Comparison of ENCODE assay signal across 22 mouse cellular contexts in the genomic region with DNA sequence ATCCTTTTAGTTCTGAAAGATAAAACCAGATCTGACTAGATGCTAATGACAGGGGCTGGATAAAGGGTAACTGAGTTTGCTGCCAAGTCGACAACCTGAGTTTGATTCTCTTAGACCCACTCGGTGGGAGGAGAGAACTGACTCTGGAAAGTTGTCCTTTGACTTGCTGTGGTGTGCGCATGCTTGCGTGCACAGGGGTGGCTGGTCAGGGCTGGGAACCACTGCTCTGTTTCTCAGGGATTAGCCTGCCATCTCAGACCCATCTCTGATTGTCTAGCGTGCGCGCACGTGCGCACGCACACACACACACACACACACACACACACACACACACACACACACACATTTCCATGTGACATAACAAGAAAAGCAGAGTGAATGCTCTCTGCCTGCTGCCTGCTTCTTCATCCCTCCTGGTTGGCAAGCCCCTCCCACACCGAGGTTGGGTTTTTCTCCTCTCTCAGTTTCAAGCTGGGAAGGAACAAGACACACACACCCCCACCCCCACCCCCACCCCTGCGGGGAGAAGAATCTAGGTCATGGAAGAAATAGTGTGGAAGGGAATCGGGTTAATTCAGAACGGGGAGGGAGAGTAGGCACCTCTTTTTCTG. TPM values are rescaled to one million over a fixed set of nuclear protein-coding genes. Genes with fewer than 3 reads are reported as not detected.
A peak's percentile ranks its signal among the peaks of the same experiment; 100 is the strongest.
DNase-seq lines count a peak whose midpoint lies in the region; ATAC-seq and TF ChIP-seq lines count a peak whose summit lies in the region.
"Had no signal": no experiment of that assay in that cellular context is flagged by ENCODE, and none has a peak within 500 bp of the region (broad histone marks: within the 10 kb centered on the region; RNA-seq: fewer than 3 reads in every experiment).

No protein-coding gene starts in this region.

- ATAC-seq in kidney, embryonic 14.5 days (ENCODE audit: low FRiP score, low TSS enrichment) = no peak
- ATAC-seq: CD4-positive, CD25-positive, alpha-beta regulatory T cell, adult 4 months; forebrain, embryonic 14.5 days; inflammation-experienced regulatory T-cells, adult 6 months; Patski had no signal

- H3K36me3 ChIP-seq in kidney, adult 2 months (ENCODE audit: control insufficient read depth, insufficient read depth, low read length) = no peaks in the 10 kb centered on the region
- H3K36me3 ChIP-seq in kidney, embryonic 14.5 days (ENCODE audit: control insufficient read depth, insufficient read depth, low read length) = no peaks in the 10 kb centered on the region
- H3K36me3 ChIP-seq: limb, embryonic 10.5 days; neural tube, embryonic 15.5 days had no signal

- TF ChIP-seq CTCF in kidney, adult 2 months (conservative IDR thresholded peaks at IDR 0.05; ENCODE audit: insufficient read depth, insufficient read length, low read depth, low read length) = no peak

- no peaks in the 10 kb centered on the region for H3K27me3 ChIP-seq in kidney, adult 2 months (replicated peaks; ENCODE audit: control insufficient read depth, insufficient read depth, low read length)
- H3K27me3 ChIP-seq in kidney, embryonic 14.5 days (ENCODE audit: control insufficient read depth, insufficient read depth, low read length) = no peaks in the 10 kb centered on the region
- H3K27me3 ChIP-seq: Patski had no signal

- WGBS in kidney, adult 2 months = 65% methylated on average over 14 of the region's 14 CpGs
- 78% methylated on average over 14 of the region's 14 CpGs for WGBS in kidney, embryonic 14.5 days

- H3K4me1 ChIP-seq in kidney, adult 2 months (ENCODE audit: control insufficient read depth, insufficient read depth, low read length) = no peaks in the 10 kb centered on the region
- H3K4me1 ChIP-seq in kidney, embryonic 14.5 days (ENCODE audit: control insufficient read depth, insufficient read depth, low read length) = no peaks in the 10 kb centered on the region
- H3K4me1 ChIP-seq: neural tube, embryonic 15.5 days had no signal

- H3K4me3 ChIP-seq in kidney, adult 2 months (ENCODE audit: insufficient read depth, low read depth, low read length) = no peak overlapping the region
- H3K4me3 ChIP-seq in kidney, embryonic 14.5 days (ENCODE audit: low read length) = no peak overlapping the region
- H3K4me3 ChIP-seq: limb, embryonic 10.5 days; neural tube, embryonic 15.5 days had no signal

- no peak overlapping the region for H3K9ac ChIP-seq in kidney, embryonic 14.5 days (ENCODE audit: low read depth, low read length)
- H3K9ac ChIP-seq: neural tube, embryonic 15.5 days had no signal

- no peaks in the 10 kb centered on the region for H3K9me3 ChIP-seq in kidney, embryonic 14.5 days (ENCODE audit: control insufficient read depth, low read length)
- H3K9me3 ChIP-seq: limb, embryonic 10.5 days; neural tube, embryonic 15.5 days had no signal

- no peak overlapping the region for H3K4me2 ChIP-seq in kidney, embryonic 14.5 days (replicated peaks; ENCODE audit: low read depth, low read length)
- H3K4me2 ChIP-seq: liver, embryonic 11.5 days; neural tube, embryonic 15.5 days had no signal

- no peak overlapping the region for H3K27ac ChIP-seq in kidney, adult 2 months (ENCODE audit: insufficient read depth, low read depth, low read length)
- no peak overlapping the region for H3K27ac ChIP-seq in kidney, embryonic 14.5 days (ENCODE audit: low read depth, low read length)
- H3K27ac ChIP-seq: limb, embryonic 10.5 days; neural tube, embryonic 15.5 days had no signal

- DNase-seq in cerebellum, adult 18-20 months = peak; percentile 21 to 29
- no peak for DNase-seq in cerebellum, adult 8-10 months
- DNase-seq in frontal cortex, postnatal 10 days (ENCODE audit: low spot score in 2 of 2) = peak; percentile 35 to 36
- DNase-seq in frontal cortex, postnatal 14 days (ENCODE audit: low spot score in 2 of 2) = no peak
- DNase-seq in right cerebral cortex, adult 2 months (ENCODE audit: low spot score in 2 of 2) = peak; percentile 25 to 61
- DNase-seq in right cerebral cortex, postnatal 14 days = no peak
- DNase-seq in kidney, adult 2 months = no peak
- DNase-seq: heart, adult 11 months; heart, postnatal 4 days; kidney, adult 9 months; kidney, postnatal 4 days; lung, adult 2 months; lung, postnatal 36 days; thymus, postnatal 14 days had no signal

- no peak for TF ChIP-seq POLR2A in kidney, adult 2 months (IDR thresholded peaks at IDR 0.05; ENCODE audit: low read depth, low read length)

RNA-seq across cellular contexts. Expression of gene Oas2, which starts 15.2 kb away (rescaled TPM):
- polyA plus RNA-seq in kidney, adult 2 months (2012; rRNA removed) = 3.5 and 5.5 TPM in 2 replicates
- 0.19 and 0.37 TPM in 2 replicates for polyA plus RNA-seq in kidney, embryonic 14.5 days (2014; fragmentation: Nextera tagmentation; extraction: Ambion mirVana)
- polyA plus RNA-seq: limb, embryonic 10.5 days; Patski had no signal

RNA-seq across cellular contexts. Expression of gene Dtx1, which starts 22.8 kb away (rescaled TPM):
- 1.5 and 4.4 TPM in 2 replicates for polyA plus RNA-seq in kidney, adult 2 months (2012; rRNA removed)
- polyA plus RNA-seq in kidney, embryonic 14.5 days (2014; fragmentation: Nextera tagmentation; extraction: Ambion mirVana) = 7.3 and 10.1 TPM in 2 replicates

RNA-seq across cellular contexts. Expression of gene Oas3, which starts 43.0 kb away (rescaled TPM):
- polyA plus RNA-seq in kidney, adult 2 months (2012; rRNA removed) = 0.38 and 2.3 TPM in 2 replicates
- polyA plus RNA-seq in kidney, embryonic 14.5 days (2014; fragmentation: Nextera tagmentation; extraction: Ambion mirVana) = not detected in 2 replicates

Comparison
In these comparisons a context has a peak if more than half of its experiments do, and no peak if none do; other contexts are left out.
1. DNase-seq: peak in cerebellum, adult 18-20 months (2 of 2), frontal cortex, postnatal 10 days (2 of 2) and right cerebral cortex, adult 2 months (2 of 2); none in cerebellum, adult 8-10 months (single experiment), frontal cortex, postnatal 14 days (0 of 2), right cerebral cortex, postnatal 14 days (single experiment) and kidney, adult 2 months (single experiment).